Mouse (Mus musculus): ENCODE results near the gene Plp1. TPM values are rescaled to one million over a fixed set of nuclear protein-coding genes. Genes with fewer than 3 reads are reported as not detected.

The Plp1 gene
- 1.2 TPM for polyA plus RNA-seq (2017; shearing (Covaris generic))

GRCm38 (mm10) chrX:136822371-136822770, at the start of gene Plp1:
TSS of gene Plp1 (plus strand) at chrX:136822671.

GRCm38 (mm10) chrX:136780041-136780440, 42.4 kb upstream of the Plp1 start, which contains the start of gene Glra4:
TSS of gene Glra4 (minus strand) at chrX:136780141.

DNA sequence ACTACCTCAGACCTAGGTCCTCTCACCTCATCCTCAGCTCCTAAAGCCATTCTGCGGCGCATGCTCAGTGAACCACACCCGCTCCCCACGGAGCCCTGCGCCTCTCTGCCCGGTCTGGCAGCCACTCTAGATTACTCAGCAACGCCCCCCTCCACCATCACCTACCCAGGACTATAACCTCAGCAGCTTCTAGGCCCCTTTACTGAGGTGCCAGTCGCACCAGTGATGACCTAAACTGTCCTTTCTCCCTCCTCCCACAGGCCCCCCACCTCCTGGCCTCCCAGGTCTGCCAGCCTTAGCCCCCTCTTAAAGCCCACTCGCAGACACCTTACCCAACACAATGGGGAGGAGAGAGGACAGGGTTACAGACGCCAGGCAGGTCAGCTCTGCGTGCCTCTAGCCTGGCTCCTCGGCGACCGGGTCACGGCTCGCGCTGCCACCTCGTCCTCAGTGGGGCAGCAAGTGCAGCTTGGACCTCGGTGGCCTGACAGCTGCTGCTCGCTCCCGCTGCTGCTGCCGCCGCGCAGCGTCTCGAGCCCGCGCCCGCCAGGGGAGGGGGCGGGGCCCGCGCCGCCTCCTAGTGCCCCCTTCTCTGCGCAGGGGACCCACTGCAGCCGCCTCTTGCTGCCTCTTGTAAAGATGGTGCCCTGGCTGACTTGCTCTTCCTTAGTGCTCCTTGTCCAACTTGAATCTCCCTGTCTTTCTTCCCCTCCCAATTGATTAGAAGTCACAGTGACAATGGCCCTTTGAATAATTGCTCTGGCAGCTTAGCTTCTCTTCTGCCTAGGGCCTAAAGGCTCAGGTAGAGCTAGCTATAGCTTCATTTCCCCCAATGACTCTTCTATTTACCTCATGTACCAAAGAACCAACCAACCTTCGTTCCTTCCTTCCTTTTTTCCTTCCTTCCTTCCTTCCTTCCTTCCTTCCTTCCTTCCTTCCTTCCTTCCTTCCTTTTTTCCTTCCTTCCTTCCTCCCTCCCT, 45.9 kb downstream of the Plp1 start, which contains the start of gene Rab9b:
Rab9b (minus strand) TSS at position 695 of the 980 bp plus-strand sequence.

Other genes starting within 250 kb of the Plp1 start
- 0.46 TPM for gene Tceal3, start 231.8 kb upstream of the Plp1 start, polyA plus RNA-seq (2017; shearing (Covaris generic))
- gene Tceal1, start 114.7 kb upstream of the Plp1 start, polyA plus RNA-seq (2017; shearing (Covaris generic)): 0.27 TPM
- 161 TPM for gene Morf4l2, start 79.0 kb upstream of the Plp1 start, polyA plus RNA-seq (2017; shearing (Covaris generic))
- gene Glra4, start 42.5 kb upstream of the Plp1 start, polyA plus RNA-seq (2017; shearing (Covaris generic)): not detected
- not detected for gene Rab9b, start 46.1 kb downstream of the Plp1 start, polyA plus RNA-seq (2017; shearing (Covaris generic))
- gene H2bfm, start 104.7 kb downstream of the Plp1 start, polyA plus RNA-seq (2017; shearing (Covaris generic)): not detected
- 34.3 TPM for gene Tmsb15b2, start 152.8 kb downstream of the Plp1 start, polyA plus RNA-seq (2017; shearing (Covaris generic))
- gene Tmsb15l, start 154.2 kb downstream of the Plp1 start, polyA plus RNA-seq (2017; shearing (Covaris generic)): not detected
- gene Tmsb15b1, start 154.2 kb downstream of the Plp1 start, polyA plus RNA-seq (2017; shearing (Covaris generic)): 9.2 TPM
- 14.0 TPM for gene Zcchc18, start 170.5 kb downstream of the Plp1 start, polyA plus RNA-seq (2017; shearing (Covaris generic))
- gene Slc25a53, start 215.6 kb downstream of the Plp1 start, polyA plus RNA-seq (2017; shearing (Covaris generic)): 11.7 TPM
- gene Fam199x, start 226.9 kb downstream of the Plp1 start, polyA plus RNA-seq (2017; shearing (Covaris generic)): 4.3 TPM